Mouse (Mus musculus) G1E (cell line): ENCODE data around the gene Hnrnpll.

ENCODE experiments used
- CTCF ChIP-seq: IDR thresholded peaks from 2 replicates; pipeline ENCODE4 v1.5.1; 2012; ENCODE audit warnings: low read depth, low read length, inconsistent platforms, mixed read lengths
- GATA1 ChIP-seq: IDR thresholded peaks from 2 replicates; pipeline ENCODE4 v1.6.1; 2012; ENCODE audit warnings: borderline replicate concordance, low read length, inconsistent platforms, mixed read lengths
- GATA2 ChIP-seq: IDR thresholded peaks from 2 replicates; pipeline ENCODE4 v1.6.1; 2012; ENCODE audit warnings: low read depth, low read length, inconsistent platforms, borderline replicate concordance
- POLR2AphosphoS5 ChIP-seq: IDR thresholded peaks from 2 replicates; pipeline ENCODE4 v1.6.1; 2012; ENCODE audit warnings: low read depth, low read length, inconsistent platforms; ENCODE audit not compliant: insufficient replicate concordance
- TAL1 ChIP-seq: conservative IDR thresholded peaks from 2 replicates; pipeline ENCODE4 v1.6.1; 2012; ENCODE audit warnings: low read depth, low read length, inconsistent platforms, mixed read lengths

GRCm38 (mm10) chr17:80099823-80100222 is 37.7 kb upstream of the Hnrnpll start:
- no peak for TF ChIP-seq CTCF
- TF ChIP-seq GATA1 = no peak
- no peak for TF ChIP-seq TAL1
- TF ChIP-seq POLR2AphosphoS5 = no peak
- no peak for TF ChIP-seq GATA2
